Mouse (Mus musculus): Measurements from ENCODE around the gene Ptges. TPM values are rescaled to one million over a fixed set of nuclear protein-coding genes. Genes with fewer than 3 reads are reported as not detected.
A peak's percentile ranks its signal among the peaks of the same experiment; 100 is the strongest.

The Ptges gene
- total and polyA plus RNA-seq, 3 experiments: not detected

DNA sequence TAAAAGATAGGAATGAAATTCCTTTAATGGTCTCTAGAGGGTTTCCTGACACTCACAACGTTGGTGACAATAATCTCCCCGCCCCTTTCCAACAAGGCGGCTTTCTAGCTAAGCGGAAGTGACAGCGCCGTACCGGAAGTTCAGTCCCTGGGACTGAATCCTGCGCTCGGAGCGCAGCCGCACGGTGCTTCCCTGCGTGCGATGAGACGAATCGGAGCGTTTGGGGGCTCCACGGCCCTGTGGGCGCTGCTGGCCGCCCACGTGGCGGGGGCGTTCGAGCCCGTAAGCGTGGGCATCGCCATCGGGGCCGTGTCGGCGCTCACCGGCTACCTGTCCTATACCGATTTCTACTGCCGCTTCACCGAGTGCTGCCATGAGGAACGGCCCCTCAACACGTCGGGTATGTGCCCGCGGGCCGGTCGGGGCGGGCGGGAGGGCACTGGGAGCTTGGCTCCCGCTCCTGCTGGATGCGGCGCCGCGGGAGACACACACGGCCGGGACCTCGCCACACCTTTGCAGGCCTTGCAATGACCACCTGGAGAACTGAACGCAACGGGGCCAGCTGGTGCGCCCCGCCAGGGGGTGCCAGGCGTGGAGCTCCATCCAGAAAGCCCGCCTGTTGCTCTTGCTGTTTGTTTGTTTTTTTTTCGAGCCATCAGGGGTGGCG is 23.3 kb upstream of the Ptges start, which contains the start of gene Tor1b (continued):
- TF ChIP-seq POLR2AphosphoS2 (IDR thresholded peaks at IDR 0.05; ENCODE audit: low read length): peak; percentile 98
- no peak for TF ChIP-seq SMC3 (IDR thresholded peaks at IDR 0.05; ENCODE audit: low read depth, low read length)
- 0 out of 2 replicates have a peak, but pooled peaks have one; percentile 25 for TF ChIP-seq POLR2AphosphoS5 (IDR thresholded peaks at IDR 0.05; ENCODE audit: borderline replicate concordance, low read depth, low read length)

DNA sequence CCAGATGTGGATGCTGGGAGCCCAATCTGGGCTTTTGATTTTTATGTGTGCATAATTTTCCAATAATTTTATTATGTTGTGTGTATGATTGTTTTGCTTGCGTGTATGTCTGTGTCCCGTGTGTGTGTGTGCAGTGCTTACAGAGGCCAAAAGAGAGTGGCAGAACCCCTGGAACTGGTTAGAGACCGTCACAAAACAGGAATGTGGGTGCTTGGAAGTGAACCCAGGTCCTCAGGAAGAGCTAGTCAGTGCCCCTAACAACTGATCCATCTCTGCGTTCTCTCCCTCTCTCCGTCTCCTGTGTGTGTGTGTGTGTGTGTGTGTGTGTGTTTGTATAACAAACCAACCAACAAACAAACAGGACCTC is 22.8 kb upstream of the Ptges start:
- no peak for TF ChIP-seq USF2 (IDR thresholded peaks at IDR 0.05; ENCODE audit: borderline replicate concordance in 1 of 2, insufficient read depth in 1 of 2, low read depth in 1 of 2, low read length in 2 of 2)
- TF ChIP-seq RAD21 (IDR thresholded peaks at IDR 0.05; ENCODE audit: low read depth, low read length): no peak
- no peak for TF ChIP-seq TAL1 (IDR thresholded peaks at IDR 0.05; ENCODE audit: low read length)
- no peak for TF ChIP-seq NRF1 (IDR thresholded peaks at IDR 0.05; ENCODE audit: insufficient read depth, low read depth, low read length, poor library complexity, severe bottlenecking)
- TF ChIP-seq POLR2AphosphoS2 (IDR thresholded peaks at IDR 0.05; ENCODE audit: low read length): no peak
- TF ChIP-seq USF1 (IDR thresholded peaks at IDR 0.05; ENCODE audit: low read depth, low read length): no peak
- TF ChIP-seq BHLHE40 (IDR thresholded peaks at IDR 0.05; ENCODE audit: borderline replicate concordance, low read depth, low read length): no peak
- TF ChIP-seq MYC (IDR thresholded peaks at IDR 0.05; ENCODE audit: low read depth, low read length): no peak
- no peak for TF ChIP-seq MXI1 (IDR thresholded peaks at IDR 0.05; ENCODE audit: low read depth, low read length)
- TF ChIP-seq MAZ (IDR thresholded peaks at IDR 0.05; ENCODE audit: low read depth, low read length): no peak
- no peak for TF ChIP-seq ELF1 (IDR thresholded peaks at IDR 0.05; ENCODE audit: low read depth, low read length)
- no peak for TF ChIP-seq ZC3H11A (IDR thresholded peaks at IDR 0.05; ENCODE audit: low read depth, low read length)
- no peak for TF ChIP-seq POLR2AphosphoS5 (IDR thresholded peaks at IDR 0.05; ENCODE audit: borderline replicate concordance, low read depth, low read length)
- no peak for TF ChIP-seq RCOR1 (IDR thresholded peaks at IDR 0.05; ENCODE audit: low read depth, low read length)
- no peak for TF ChIP-seq MYB (IDR thresholded peaks at IDR 0.05; ENCODE audit: low read depth, low read length)
- no peak for TF ChIP-seq EP300 (IDR thresholded peaks at IDR 0.05; ENCODE audit: low read depth in 1 of 2, low read length in 2 of 2)
- TF ChIP-seq POLR2A (IDR thresholded peaks at IDR 0.05; ENCODE audit: control insufficient read depth in 1 of 2, insufficient read depth in 1 of 2, low read depth in 1 of 2, low read length in 2 of 2, poor library complexity in 1 of 2): no peak
- no peak for DNase-seq (ENCODE audit: low read depth, low spot score)
- Histone ChIP-seq H3K36me3 (ENCODE audit: control insufficient read depth in 1 of 2, insufficient read depth in 2 of 2, low read length in 2 of 2) (peaks cover 6 to 8% of the 10 kb centered on the region in 2 experiments; a peak in 2 of 4 replicates), H3K27me3 (ENCODE audit: control insufficient read depth in 1 of 2, insufficient read depth in 2 of 2, low read length in 2 of 2) (peaks cover 0 to 4% of the 10 kb centered on the region in 2 experiments; a peak in 3 of 4 replicates), H3K9ac (ENCODE audit: control insufficient read depth, low read depth, low read length, poor library complexity, severe bottlenecking) (peak overlapping the region; percentile 67), H3K4me3 (ENCODE audit: control insufficient read depth in 1 of 2, insufficient read depth in 1 of 2, low read depth in 2 of 2, low read length in 2 of 2) (peak overlapping the region; percentile 45 to 84), H3K4me1 (ENCODE audit: control insufficient read depth in 1 of 2, insufficient read depth in 2 of 2, low read length in 2 of 2) (peaks cover 4 to 14% of the 10 kb centered on the region in 2 experiments; a peak in 2 of 4 replicates), H3K79me2 (ENCODE audit: control insufficient read depth, insufficient read depth, low read length, poor library complexity) (peaks cover 41% of the 10 kb centered on the region), H3K27ac (ENCODE audit: control insufficient read depth, low read depth, low read length) (peak overlapping the region; percentile 62), H3K9me3 (replicated peaks; ENCODE audit: insufficient read depth, low read length) (no peaks in the 10 kb centered on the region)
